Mouse (Mus musculus) G1E (cell line): ENCODE measurements around the gene Cog4.

Experiments used
- CTCF ChIP-seq: IDR thresholded peaks from 2 replicates; pipeline ENCODE4 v1.5.1; 2012; ENCODE audit warnings: low read depth, low read length, inconsistent platforms, mixed read lengths
- GATA1 ChIP-seq: IDR thresholded peaks from 2 replicates; pipeline ENCODE4 v1.6.1; 2012; ENCODE audit warnings: borderline replicate concordance, low read length, inconsistent platforms, mixed read lengths
- GATA2 ChIP-seq: IDR thresholded peaks from 2 replicates; pipeline ENCODE4 v1.6.1; 2012; ENCODE audit warnings: low read depth, low read length, inconsistent platforms, borderline replicate concordance
- POLR2AphosphoS5 ChIP-seq: IDR thresholded peaks from 2 replicates; pipeline ENCODE4 v1.6.1; 2012; ENCODE audit warnings: low read depth, low read length, inconsistent platforms; ENCODE audit not compliant: insufficient replicate concordance
- TAL1 ChIP-seq: conservative IDR thresholded peaks from 2 replicates; pipeline ENCODE4 v1.6.1; 2012; ENCODE audit warnings: low read depth, low read length, inconsistent platforms, mixed read lengths

- TF ChIP-seq CTCF, result no peak
- TF ChIP-seq GATA2, result no peak
- no peak for TF ChIP-seq POLR2AphosphoS5
- no peak for TF ChIP-seq TAL1
- TF ChIP-seq GATA1, result no peak
Observed at GRCm38 (mm10) chr8:110887551-110887950, 41.2 kb downstream of the Cog4 start.
